ENCODE assay signal across 8 mouse cellular contexts in genomic region chr8:85071514-85072281, GRCm38 (mm10). TPM values are rescaled to one million over a fixed set of nuclear protein-coding genes. Genes with fewer than 3 reads are reported as not detected.
DNase-seq lines count a peak whose midpoint lies in the region; ATAC-seq lines count a peak whose summit lies in the region.

Gene Dhps (plus strand): TSS chr8:85071757.

- peak within 1 kb of the TSS; percentile 87 for H3K4me3 ChIP-seq in embryonic facial prominence, embryonic 14.5 days (ENCODE audit: low read depth, low read length)
- peak within 1 kb of the TSS; percentile 93 for H3K4me3 ChIP-seq in kidney, embryonic 14.5 days (ENCODE audit: low read length)
- peak within 1 kb of the TSS; percentile 90 for H3K4me3 ChIP-seq in limb, embryonic 15.5 days

- peaks cover 6% of the 10 kb centered on the region for H3K4me1 ChIP-seq in embryonic facial prominence, embryonic 14.5 days (ENCODE audit: control insufficient read depth, insufficient read depth, low read length)
- no peaks in the 10 kb centered on the region; the same call in none of the 2 replicates for H3K4me1 ChIP-seq in kidney, embryonic 14.5 days (ENCODE audit: control insufficient read depth, insufficient read depth, low read length)
- peaks cover 17% of the 10 kb centered on the region; the same call in 1 of the 2 replicates for H3K4me1 ChIP-seq in limb, embryonic 15.5 days

- H3K27me3 ChIP-seq in embryonic facial prominence, embryonic 14.5 days (replicated peaks; ENCODE audit: control insufficient read depth, insufficient read depth, low read length): no peaks in the 10 kb centered on the region
- no peaks in the 10 kb centered on the region for H3K27me3 ChIP-seq in kidney, embryonic 14.5 days (ENCODE audit: control insufficient read depth, insufficient read depth, low read length)
- no peaks in the 10 kb centered on the region for H3K27me3 ChIP-seq in limb, embryonic 15.5 days

- H3K9ac ChIP-seq in embryonic facial prominence, embryonic 14.5 days (ENCODE audit: low read depth, low read length): peak within 1 kb of the TSS; percentile 85
- H3K9ac ChIP-seq in kidney, embryonic 14.5 days (ENCODE audit: low read depth, low read length): peak within 1 kb of the TSS; percentile 94
- peak within 1 kb of the TSS; percentile 75 for H3K9ac ChIP-seq in limb, embryonic 15.5 days

- no peaks in the 10 kb centered on the region for H3K9me3 ChIP-seq in embryonic facial prominence, embryonic 14.5 days (ENCODE audit: control insufficient read depth, low read length)
- H3K9me3 ChIP-seq in kidney, embryonic 14.5 days (ENCODE audit: control insufficient read depth, low read length): no peaks in the 10 kb centered on the region
- H3K9me3 ChIP-seq in limb, embryonic 15.5 days: no peaks in the 10 kb centered on the region

- H3K27ac ChIP-seq in embryonic facial prominence, embryonic 14.5 days (replicated peaks; ENCODE audit: low read depth, low read length): peak within 1 kb of the TSS; percentile 94
- H3K27ac ChIP-seq in kidney, embryonic 14.5 days (ENCODE audit: low read depth, low read length): peak within 1 kb of the TSS; percentile 98
- peak within 1 kb of the TSS; percentile 94 for H3K27ac ChIP-seq in limb, embryonic 15.5 days

- peak; percentile 96 for DNase-seq in 3T3-L1 (ENCODE audit: low read depth, low spot score)
- DNase-seq in adrenal gland, postnatal 4 days (ENCODE audit: low spot score in 2 of 2): peak; percentile 73 to 83
- DNase-seq in embryonic facial prominence, embryonic 14.5 days (ENCODE audit: low spot score): peak; percentile 97
- peak; percentile 92 for DNase-seq in heart, adult 8-10 months (ENCODE audit: low spot score)
- DNase-seq in monocyte, adult 2 months (ENCODE audit: low read depth in 1 of 2, low spot score in 2 of 2): peak; percentile 79 to 89
- DNase-seq in spleen, postnatal 36 days (ENCODE audit: low spot score in 2 of 2): peak; percentile 89 to 92

- under 1% methylated on average over 55 of the region's 68 CpGs for WGBS in embryonic facial prominence, embryonic 14.5 days
- WGBS in kidney, embryonic 14.5 days: under 1% methylated on average over 67 of the region's 68 CpGs
- under 1% methylated on average over 68 of the region's 68 CpGs for WGBS in limb, embryonic 15.5 days

- peaks cover 41% of the 10 kb centered on the region for H3K36me3 ChIP-seq in embryonic facial prominence, embryonic 14.5 days (ENCODE audit: control insufficient read depth, insufficient read depth, low read length)
- H3K36me3 ChIP-seq in kidney, embryonic 14.5 days (ENCODE audit: control insufficient read depth, insufficient read depth, low read length): peaks cover 32% of the 10 kb centered on the region
- peaks cover 43% of the 10 kb centered on the region for H3K36me3 ChIP-seq in limb, embryonic 15.5 days

- ATAC-seq in embryonic facial prominence, embryonic 14.5 days (ENCODE audit: low read depth): peak; percentile 94
- peak; percentile 89 for ATAC-seq in kidney, embryonic 14.5 days (ENCODE audit: low FRiP score, low TSS enrichment)
- peak; percentile 87 for ATAC-seq in limb, embryonic 15.5 days (ENCODE audit: insufficient number of reproducible peaks, low FRiP score, low TSS enrichment, low read depth)

- H3K4me2 ChIP-seq in embryonic facial prominence, embryonic 14.5 days (ENCODE audit: low read depth, low read length): peak within 1 kb of the TSS; percentile 65
- H3K4me2 ChIP-seq in kidney, embryonic 14.5 days (replicated peaks; ENCODE audit: low read depth, low read length): peak within 1 kb of the TSS; percentile 65
- peak within 1 kb of the TSS; percentile 77 for H3K4me2 ChIP-seq in limb, embryonic 15.5 days

RNA-seq across cellular contexts. Expression of gene Dhps, which starts in this region (rescaled TPM):
- total RNA-seq in adrenal gland, postnatal 4 days (2021): 10 to 100 TPM; 43.0 to 48.2 TPM
- 44.0 and 49.5 TPM in 2 replicates for polyA plus RNA-seq in embryonic facial prominence, embryonic 14.5 days (2014; fragmentation: Nextera tagmentation; extraction: Ambion mirVana)
- 10 to 100 TPM; 32.7 to 36.4 (median 35.5) TPM for total RNA-seq in heart, adult 8-10 months (2022)
- 74.4 and 85.8 TPM in 2 replicates for polyA plus RNA-seq in kidney, embryonic 14.5 days (2014; fragmentation: Nextera tagmentation; extraction: Ambion mirVana)
- 41.5 and 48.9 TPM in 2 replicates for polyA plus RNA-seq in limb, embryonic 15.5 days (2015; fragmentation: Nextera tagmentation; extraction: Ambion mirVana)

Comparison
In these comparisons a context has a peak if more than half of its experiments do, and no peak if none do; other contexts are left out.
1. Peak in every context shown above with its lines: DNase-seq, ATAC-seq, H3K4me3 ChIP-seq and H3K27ac ChIP-seq.